Mouse (Mus musculus) embryonic stem cell, embryonic (primary cell): Measurements from ENCODE around the gene Grtp1.

ENCODE experiments used
- CTCF ChIA-PET, 4 experiments: fragments of 300-600 bp in 2 of 4; fragments of 350-600 bp in 2 of 4; sonication (Branson Sonifier 250); formaldehyde crosslinking; loops; one replicate each; lab custom pipeline; 2022; ENCODE audit warnings: inconsistent platforms in 2 of 4; lab: Charles Lee
- POLR2A ChIA-PET, 4 experiments: fragments of 300-600 bp in 2 of 4; fragments of 350-600 bp in 2 of 4; sonication (Branson Sonifier 250); formaldehyde crosslinking; loops; one replicate each; lab custom pipeline; 2022; ENCODE audit warnings: antibody characterized with exemption in 4 of 4, inconsistent platforms in 1 of 4; lab: Charles Lee

Gene Grtp1

GRCm38 (mm10) chr8:13188052-13188555 lies 12.3 kb downstream of the Grtp1 start:
- POLR2A ChIA-PET, result interaction anchor here (0.8 to 3.8 kb wide), 21 partner anchors 8 to 177 kb away, joined by 3 to 25 read pairs (median 6); partner anchors contain the start of gene Lamp1 (in 1 of the 4)

GRCm38 (mm10) chr8:13187638-13188037 lies 12.8 kb downstream of the Grtp1 start:
- CTCF ChIA-PET, result interaction anchor here in 1 of 4 experiments (1.6 kb wide), 1 partner anchor 17 kb away, joined by 4 read pairs; no protein-coding TSS in a partner anchor
- POLR2A ChIA-PET, result interaction anchor here (0.8 to 3.8 kb wide), 17 partner anchors 8 to 178 kb away, joined by 3 to 25 read pairs (median 6); partner anchors contain the start of gene Lamp1 (in 1 of the 4)

More at GRCm38 (mm10) chr8:13188052-13188555, 12.3 kb downstream of the Grtp1 start:
- CTCF ChIA-PET, result interaction anchor here in 2 of 4 experiments (1.0 to 1.6 kb wide), 2 partner anchors 9 to 17 kb away, joined by 4 read pairs; no protein-coding TSS in a partner anchor

- ChIA-PET CTCF (no interaction called here), POLR2A (interaction anchor here in 3 of 4 experiments (0.6 to 3.8 kb wide), 16 partner anchors 8 to 266 kb away, joined by 3 to 25 read pairs (median 6); partner anchors contain the start of gene Lamp1 (in 1 of the 3))
Observed at GRCm38 (mm10) chr8:13187229-13187628, 13.2 kb downstream of the Grtp1 start.

GRCm38 (mm10) chr8:13186819-13187218 lies 13.6 kb downstream of the Grtp1 start:
- CTCF ChIA-PET, result no interaction called here
- POLR2A ChIA-PET, result interaction anchor here in 3 of 4 experiments (0.6 to 3.8 kb wide), 10 partner anchors 7 to 266 kb away, joined by 3 to 25 read pairs (median 6); no protein-coding TSS in a partner anchor

- ChIA-PET CTCF (interaction anchor here in 1 of 4 experiments (0.8 to 1.1 kb wide), 2 partner anchors 28 to 38 kb away, joined by 3 read pairs; no protein-coding TSS in a partner anchor), POLR2A (interaction anchor here in 3 of 4 experiments (0.8 to 11.3 kb wide), 9 partner anchors 8 to 29 kb away, joined by 3 to 210 read pairs (median 4); partner anchors contain the start of genes Grtp1 (in 1 of the 3) and Lamp1 (in 1 of the 3))
Observed at GRCm38 (mm10) chr8:13181691-13181976, 18.8 kb downstream of the Grtp1 start.

- CTCF ChIA-PET, result interaction anchor here in 1 of 4 experiments (0.8 to 1.2 kb wide), 3 partner anchors 28 to 39 kb away, joined by 3 to 4 read pairs (median 3); no protein-coding TSS in a partner anchor
- POLR2A ChIA-PET, result interaction anchor here in 3 of 4 experiments (1.1 to 11.3 kb wide), 9 partner anchors 7 to 28 kb away, joined by 3 to 210 read pairs (median 7); partner anchors contain the start of genes Grtp1 (in 1 of the 3) and Lamp1 (in 1 of the 3)
Observed at GRCm38 (mm10) chr8:13180911-13181690, 19.3 kb downstream of the Grtp1 start.

- POLR2A ChIA-PET, result interaction anchor here in 2 of 4 experiments (0.7 to 11.3 kb wide), 10 partner anchors 8 to 125 kb away, joined by 3 to 210 read pairs (median 12); partner anchors contain the start of genes Adprhl1 (in 1 of the 2), Grtp1 (in 1 of the 2) and Lamp1 (in 1 of the 2)
- CTCF ChIA-PET, result interaction anchor here in 2 of 4 experiments (0.6 to 1.2 kb wide), 4 partner anchors 34 to 58 kb away, joined by 3 to 7 read pairs (median 4); no protein-coding TSS in a partner anchor
Observed at GRCm38 (mm10) chr8:13180408-13180807, 20.0 kb downstream of the Grtp1 start.

- ChIA-PET CTCF (interaction anchor here in 3 of 4 experiments (0.6 to 1.2 kb wide), 4 partner anchors 34 to 112 kb away, joined by 3 to 7 read pairs (median 4); no protein-coding TSS in a partner anchor), POLR2A (interaction anchor here in 2 of 4 experiments (0.7 to 11.3 kb wide), 14 partner anchors 7 to 126 kb away, joined by 3 to 210 read pairs (median 14); partner anchors contain the start of genes Adprhl1 (in 1 of the 2), Grtp1 (in 1 of the 2) and Lamp1 (in 1 of the 2))
Observed at GRCm38 (mm10) chr8:13179948-13180347, 20.5 kb downstream of the Grtp1 start.

- ChIA-PET POLR2A (interaction anchor here in 3 of 4 experiments (0.8 to 11.3 kb wide), 17 partner anchors 8 to 110 kb away, joined by 3 to 210 read pairs (median 10); partner anchors contain the start of genes Lamp1 (in 2 of the 3), Adprhl1 (in 1 of the 3) and Grtp1 (in 1 of the 3)), CTCF (interaction anchor here in 3 of 4 experiments (0.6 to 1.3 kb wide), 5 partner anchors 19 to 113 kb away, joined by 3 to 7 read pairs (median 3); no protein-coding TSS in a partner anchor)
Observed at GRCm38 (mm10) chr8:13179482-13179881, 20.9 kb downstream of the Grtp1 start.

GRCm38 (mm10) chr8:13178137-13178536 lies 22.3 kb downstream of the Grtp1 start:
- ChIA-PET POLR2A (interaction anchor here in 3 of 4 experiments (0.7 to 11.3 kb wide), 15 partner anchors 10 to 427 kb away, joined by 3 to 210 read pairs (median 18); partner anchors contain the start of genes Lamp1 (in 3 of the 3) and Grtp1 (in 1 of the 3)), CTCF (interaction anchor here in 1 of 4 experiments (0.8 to 1.1 kb wide), 2 partner anchors 10 to 76 kb away, joined by 4 read pairs; partner anchors contain the start of gene Adprhl1)

GRCm38 (mm10) chr8:13177173-13177852 lies 23.1 kb downstream of the Grtp1 start:
- ChIA-PET POLR2A (interaction anchor here in 3 of 4 experiments (0.6 to 11.3 kb wide), 17 partner anchors 11 to 242 kb away, joined by 3 to 210 read pairs (median 10); partner anchors contain the start of genes Lamp1 (in 2 of the 3) and Grtp1 (in 1 of the 3)), CTCF (interaction anchor here in 2 of 4 experiments (0.6 to 0.7 kb wide), 2 partner anchors 13 to 82 kb away, joined by 3 read pairs; no protein-coding TSS in a partner anchor)

- POLR2A ChIA-PET, result interaction anchor here (0.7 to 11.3 kb wide), 27 partner anchors 9 to 112 kb away, joined by 3 to 210 read pairs (median 5); partner anchors contain the start of genes Lamp1 (in 2 of the 4) and Grtp1 (in 1 of the 4)
- CTCF ChIA-PET, result interaction anchor here in 3 of 4 experiments (0.6 to 1.2 kb wide), 6 partner anchors 12 to 117 kb away, joined by 3 to 4 read pairs (median 3); partner anchors contain the start of gene Lamp1 (in 1 of the 3)
Observed at GRCm38 (mm10) chr8:13175650-13176049, 24.8 kb downstream of the Grtp1 start.

GRCm38 (mm10) chr8:13174811-13175210 lies 25.6 kb downstream of the Grtp1 start:
- ChIA-PET CTCF (no interaction called here), POLR2A (interaction anchor here in 3 of 4 experiments (0.6 to 11.3 kb wide), 13 partner anchors 10 to 51 kb away, joined by 3 to 210 read pairs (median 12); partner anchors contain the start of genes Lamp1 (in 2 of the 3) and Grtp1 (in 1 of the 3))

GRCm38 (mm10) chr8:13174305-13174704 lies 26.1 kb downstream of the Grtp1 start:
- POLR2A ChIA-PET, result interaction anchor here (0.6 to 11.3 kb wide), 17 partner anchors 8 to 355 kb away, joined by 3 to 210 read pairs (median 5); partner anchors contain the start of genes Lamp1 (in 2 of the 4) and Grtp1 (in 1 of the 4)
- CTCF ChIA-PET, result interaction anchor here in 1 of 4 experiments (0.7 kb wide), 1 partner anchor 18 kb away, joined by 5 read pairs; no protein-coding TSS in a partner anchor

GRCm38 (mm10) chr8:13170510-13170909 lies 29.9 kb downstream of the Grtp1 start:
- CTCF ChIA-PET, result interaction anchor here in 1 of 4 experiments (0.7 kb wide), 1 partner anchor 47 kb away, joined by 6 read pairs; no protein-coding TSS in a partner anchor

GRCm38 (mm10) chr8:13164361-13164760 lies 36.1 kb downstream of the Grtp1 start:
- ChIA-PET POLR2A (interaction anchor here in 3 of 4 experiments (0.7 to 13.8 kb wide), 21 partner anchors 8 to 65 kb away, joined by 3 to 210 read pairs (median 5); partner anchors contain the start of genes Grtp1 (in 2 of the 3), Cul4a (in 1 of the 3) and Pcid2 (in 1 of the 3)), CTCF (interaction anchor here in 3 of 4 experiments (0.6 to 1.4 kb wide), 3 partner anchors 12 to 49 kb away, joined by 3 read pairs; no protein-coding TSS in a partner anchor)

More at GRCm38 (mm10) chr8:13170510-13170909, 29.9 kb downstream of the Grtp1 start:
- POLR2A ChIA-PET, result interaction anchor here in 3 of 4 experiments (0.6 to 5.0 kb wide), 5 partner anchors 10 to 258 kb away, joined by 3 to 42 read pairs (median 5); partner anchors contain the start of gene Lamp1 (in 1 of the 3)
